Mouse (Mus musculus) hindbrain, embryonic 14.5 days (tissue): ENCODE measurements around the gene Cdc5l. TPM values are rescaled to one million over a fixed set of nuclear protein-coding genes. Genes with fewer than 3 reads are reported as not detected.
A peak's percentile ranks its signal among the peaks of the same experiment; 100 is the strongest.
"Not testable (repeated sequence)": the region's sequence is repeated elsewhere in the genome, so short reads cannot be mapped to it uniquely, and the experiment has no call there.

Experiments
- ATAC-seq: fragments of 200-750 bp; cut with Nextera tagmentation; 2 replicates; pipeline ENCODE4 v1.8.0; 2017; ENCODE audit warnings: moderate number of reproducible peaks, mild to moderate bottlenecking, moderate TSS enrichment, moderate library complexity; ENCODE audit not compliant: low FRiP score
- DNase-seq: peaks from one replicate; pipeline ENCODE4 v3.0.0-alpha.2; 2015; ENCODE audit warnings: low spot score
- H3K27ac ChIP-seq: fragments of 300-500 bp; sonication (generic); 2 replicates; pipeline ENCODE4 v1.5.1; 2014; ENCODE audit warnings: mild to moderate bottlenecking, moderate library complexity
- H3K27me3 ChIP-seq: fragments of 300-500 bp; sonication (generic); 2 replicates; pipeline ENCODE4 v1.6.1; 2014; ENCODE audit warnings: mild to moderate bottlenecking, low read length, mixed read lengths; ENCODE audit not compliant: control insufficient read depth, insufficient read depth
- H3K36me3 ChIP-seq: fragments of 300-500 bp; sonication (generic); replicated peaks from 2 replicates; pipeline ENCODE4 v1.6.1; 2014; ENCODE audit not compliant: control insufficient read depth, insufficient read depth
- H3K4me1 ChIP-seq: fragments of 300-500 bp; sonication (generic); replicated peaks from 2 replicates; pipeline ENCODE4 v1.6.1; 2014; ENCODE audit warnings: antibody characterized with exemption, low read length, mixed read lengths; ENCODE audit not compliant: control insufficient read depth, insufficient read depth
- H3K4me2 ChIP-seq: fragments of 300-500 bp; sonication (generic); replicated peaks from 2 replicates; pipeline ENCODE4 v1.6.1; 2014; ENCODE audit warnings: mild to moderate bottlenecking, moderate library complexity
- H3K4me3 ChIP-seq: fragments of 300-500 bp; sonication (generic); replicated peaks from 2 replicates; pipeline ENCODE4 v1.5.1; 2014; ENCODE audit warnings: mild to moderate bottlenecking, low read length
- H3K9ac ChIP-seq: fragments of 300-500 bp; sonication (generic); 2 replicates; pipeline ENCODE4 v1.6.1; 2014
- H3K9me3 ChIP-seq: fragments of 300-500 bp; sonication (generic); 2 replicates; pipeline ENCODE4 v1.6.1; 2016; ENCODE audit warnings: low read length; ENCODE audit not compliant: control insufficient read depth
- WGBS: fragments of 180-500 bp; shearing (Covaris S2); extraction: QIAGEN DNeasy Blood & Tissue Kit; methylation state at CpG from one replicate; pipeline ENCODE4 v1.1.7; 2014; 5-methylcytosine and 5-hydroxymethylcytosine counted together
- polyA plus RNA-seq: library from polyadenylated mRNA; unstranded; fragments of >200 nt; fragmentation: Nextera tagmentation; extraction: Ambion mirVana; gene quantifications from 2 replicates; pipeline ENCODE4 v1.2.1, GENCODE M21; 2014

The Cdc5l gene
- polyA plus RNA-seq, 1 experiment from 2014 or later, result 64.7 TPM

- Histone ChIP-seq H3K36me3 (no peaks in the 10 kb centered on the region), H3K4me1 (no peaks in the 10 kb centered on the region), H3K4me3 (no peak overlapping the region), H3K27ac (no peak overlapping the region), H3K4me2 (no peak overlapping the region), H3K27me3 (no peaks in the 10 kb centered on the region), H3K9me3 (0 out of 2 replicates have a peak, but pooled peaks cover 3% of the 10 kb centered on the region), H3K9ac (no peak overlapping the region)
- ATAC-seq (no peak), DNase-seq (no peak)
- 71% methylated on average over 2 of the region's 2 CpGs for WGBS
Observed at GRCm38 (mm10) chr17:45466701-45467100, 33.2 kb upstream of the Cdc5l start.

DNA sequence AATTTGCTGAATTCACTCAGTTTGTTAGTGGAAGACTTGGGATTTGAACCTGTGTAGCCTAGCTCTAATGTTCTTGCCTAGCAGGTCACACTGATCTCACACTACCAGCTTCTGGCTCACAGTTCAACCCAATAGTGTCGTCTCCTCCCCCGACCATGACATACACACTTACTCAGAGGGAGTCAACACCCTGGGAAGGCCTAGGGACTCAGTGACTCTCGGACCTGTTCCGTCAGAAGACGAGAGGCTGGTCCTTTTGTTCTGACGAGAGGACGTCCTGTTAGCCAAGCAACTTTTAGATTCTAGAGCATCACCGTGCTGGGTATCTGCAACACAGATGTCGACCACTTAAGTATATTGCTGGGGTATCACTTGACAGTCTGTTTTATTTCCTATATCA lies 30.7 kb upstream of the Cdc5l start:
- Histone ChIP-seq H3K4me3 (no peak overlapping the region), H3K4me2 (no peak overlapping the region)

DNA sequence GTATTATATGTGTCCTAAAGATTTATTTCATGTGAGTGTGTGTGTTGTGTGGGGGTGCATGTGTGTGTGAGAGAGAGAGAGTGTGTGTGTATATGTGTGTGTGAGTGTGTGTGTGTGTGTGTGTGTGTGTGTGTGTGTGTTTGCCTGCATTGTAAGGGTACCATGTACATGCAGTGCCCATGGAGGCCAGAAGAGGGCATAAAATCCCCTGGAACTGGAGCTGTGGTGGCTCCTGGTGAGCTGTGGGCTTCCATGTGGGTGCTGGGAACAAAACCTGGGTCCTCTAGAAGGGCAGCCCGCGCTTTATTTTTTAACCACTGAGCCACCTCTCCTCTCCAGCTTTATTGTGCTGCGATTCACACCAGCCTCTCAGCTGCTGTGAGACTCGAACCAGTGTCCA lies 29.0 kb upstream of the Cdc5l start:
- H3K4me2 ChIP-seq, result no peak overlapping the region
- H3K36me3 ChIP-seq, result no peaks in the 10 kb centered on the region
- H3K9me3 ChIP-seq, result 0 out of 2 replicates have a peak, but pooled peaks cover 3% of the 10 kb centered on the region
- no peak overlapping the region for H3K4me3 ChIP-seq
- H3K9ac ChIP-seq, result no peak overlapping the region
- H3K27ac ChIP-seq, result no peak overlapping the region
- DNase-seq, result no peak
- no peak for ATAC-seq
- no peaks in the 10 kb centered on the region for H3K27me3 ChIP-seq
- no peaks in the 10 kb centered on the region for H3K4me1 ChIP-seq
- 94% methylated on average over 4 of the region's 4 CpGs for WGBS

More for the DNA sequence above, 30.7 kb upstream of the Cdc5l start:
- WGBS, result 88% methylated on average over 9 of the region's 9 CpGs
- Histone ChIP-seq H3K9ac (no peak overlapping the region), H3K36me3 (no peaks in the 10 kb centered on the region), H3K27ac (no peak overlapping the region), H3K4me1 (no peaks in the 10 kb centered on the region), H3K9me3 (0 out of 2 replicates have a peak, but pooled peaks cover 3% of the 10 kb centered on the region), H3K27me3 (no peaks in the 10 kb centered on the region)
- ATAC-seq (no peak), DNase-seq (no peak)

DNA sequence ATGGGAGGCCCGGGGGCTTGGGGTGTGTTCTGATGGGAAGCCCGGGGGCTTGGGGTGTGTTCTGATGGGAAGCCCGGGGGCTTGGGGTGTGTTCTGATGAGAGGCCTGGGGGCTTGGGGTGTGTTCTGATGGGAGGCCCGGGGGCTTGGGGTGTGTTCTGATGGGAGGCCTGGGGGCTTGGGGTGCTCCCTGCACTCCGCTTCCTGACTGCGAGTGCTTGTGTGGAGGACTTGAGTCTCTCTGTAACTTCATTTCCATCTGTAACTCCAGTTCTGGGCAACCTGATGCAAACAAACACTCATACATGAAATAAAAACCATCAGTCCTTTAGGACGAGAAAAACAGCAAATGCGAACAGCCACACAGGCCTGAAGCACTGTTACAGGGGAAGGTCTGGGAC lies 25.5 kb upstream of the Cdc5l start:
- no peak for ATAC-seq
- Histone ChIP-seq H3K36me3 (no peaks in the 10 kb centered on the region), H3K27me3 (no peaks in the 10 kb centered on the region), H3K4me1 (peaks cover 6% of the 10 kb centered on the region; the same call in 1 of the 2 replicates), H3K27ac (no peak overlapping the region), H3K4me2 (no peak overlapping the region), H3K9ac (no peak overlapping the region), H3K4me3 (no peak overlapping the region), H3K9me3 (no peaks in the 10 kb centered on the region)
- DNase-seq, result no peak
- WGBS, result 92% methylated on average over 8 of the region's 8 CpGs

GRCm38 (mm10) chr17:45458516-45458915 lies 25.0 kb upstream of the Cdc5l start:
- H3K27me3 ChIP-seq, result no peaks in the 10 kb centered on the region
- H3K4me2 ChIP-seq, result no peak overlapping the region
- peaks cover 6% of the 10 kb centered on the region; the same call in 1 of the 2 replicates for H3K4me1 ChIP-seq
- no peak overlapping the region for H3K9ac ChIP-seq
- no peaks in the 10 kb centered on the region for H3K9me3 ChIP-seq
- no peak overlapping the region for H3K4me3 ChIP-seq
- H3K27ac ChIP-seq, result no peak overlapping the region
- ATAC-seq (no peak), DNase-seq (no peak)
- no peaks in the 10 kb centered on the region for H3K36me3 ChIP-seq
- 85% methylated on average over 4 of the region's 4 CpGs for WGBS

DNA sequence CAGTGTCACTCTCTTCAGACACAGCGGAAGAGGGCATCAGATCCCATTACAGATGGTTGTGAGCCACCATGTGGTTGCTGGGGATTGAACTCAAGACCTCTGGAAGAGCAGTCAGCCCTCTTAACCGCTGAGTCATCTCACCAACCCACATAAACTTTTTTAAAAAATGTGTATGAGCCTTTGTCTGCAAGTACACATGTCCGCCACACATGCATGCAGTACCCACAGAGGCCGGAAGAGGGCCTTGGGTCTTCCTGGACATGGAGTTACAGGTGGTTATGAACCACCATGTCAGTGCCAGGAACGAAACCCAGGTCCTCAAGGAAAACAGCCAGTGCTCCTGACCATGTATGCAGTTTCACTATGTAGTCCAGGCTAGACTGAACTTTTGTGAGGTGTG lies 23.9 kb upstream of the Cdc5l start:
- H3K27me3 ChIP-seq, result no peaks in the 10 kb centered on the region
- no peak overlapping the region for H3K4me2 ChIP-seq
- ATAC-seq (no peak), DNase-seq (no peak)
- H3K9ac ChIP-seq, result no peak overlapping the region
- no peaks in the 10 kb centered on the region for H3K9me3 ChIP-seq
- no peak overlapping the region for H3K4me3 ChIP-seq
- no peak overlapping the region for H3K27ac ChIP-seq
- no peaks in the 10 kb centered on the region for H3K36me3 ChIP-seq
- 94% methylated on average over 5 of the region's 5 CpGs for WGBS
- H3K4me1 ChIP-seq, result peaks cover 6% of the 10 kb centered on the region; the same call in 1 of the 2 replicates

DNA sequence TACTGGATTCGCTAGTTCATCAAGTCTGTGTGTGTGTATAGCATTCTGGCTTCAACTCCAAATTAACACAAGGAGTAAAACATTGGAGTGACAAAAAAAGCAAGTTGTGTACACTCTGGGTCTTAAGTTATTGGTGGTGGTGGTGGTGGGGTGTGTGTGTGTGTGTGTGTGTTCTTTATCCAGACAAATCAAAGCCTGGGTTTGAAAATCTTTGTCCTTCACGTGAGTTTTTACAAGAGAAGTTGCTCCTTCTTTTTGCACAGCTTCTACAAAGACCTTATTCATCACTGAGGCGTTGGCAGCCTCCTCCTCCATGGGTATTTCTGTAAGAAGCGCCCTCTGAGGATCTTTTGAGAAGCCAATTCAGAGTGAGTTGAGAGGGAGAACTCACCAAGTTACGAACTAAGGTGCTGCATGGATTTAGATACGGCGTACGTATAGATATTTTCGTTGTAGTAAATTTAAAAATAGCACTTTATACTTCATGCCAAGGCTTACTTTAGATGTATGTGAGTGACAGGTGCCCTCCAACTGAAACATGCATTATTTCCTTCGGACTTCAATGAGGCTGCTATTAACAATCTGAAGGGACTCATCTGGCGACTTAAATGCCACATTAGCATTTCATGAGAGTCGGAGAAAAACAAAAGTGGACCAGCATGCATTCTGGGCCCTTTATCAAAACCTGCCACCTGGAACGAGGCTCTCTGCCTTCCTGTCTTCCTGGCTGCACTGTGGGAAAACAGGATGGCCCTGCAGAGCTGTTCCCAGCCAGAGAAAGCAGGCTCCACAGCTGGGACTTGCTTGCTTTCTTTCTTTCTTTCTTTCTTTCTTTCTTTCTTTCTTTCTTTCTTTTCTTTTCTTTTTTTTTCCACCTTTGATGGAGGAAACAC lies 23.0 kb upstream of the Cdc5l start:
- H3K9me3 ChIP-seq, result no peaks in the 10 kb centered on the region
- peaks cover 6% of the 10 kb centered on the region; the same call in 1 of the 2 replicates for H3K4me1 ChIP-seq
- ATAC-seq, result no peak
- peak overlapping the region; percentile 36; the same call in 1 of the 2 replicates for H3K9ac ChIP-seq
- peak overlapping the region; percentile 7; the same call in 1 of the 2 replicates for H3K4me2 ChIP-seq
- no peak for DNase-seq
- no peaks in the 10 kb centered on the region for H3K36me3 ChIP-seq
- 32% methylated on average over 13 of the region's 13 CpGs for WGBS
- peak overlapping the region; percentile 62 for H3K27ac ChIP-seq
- H3K4me3 ChIP-seq, result no peak overlapping the region
- no peaks in the 10 kb centered on the region for H3K27me3 ChIP-seq

GRCm38 (mm10) chr17:45455783-45456182 lies 22.2 kb upstream of the Cdc5l start:
- not testable (repeated sequence) for H3K9me3 ChIP-seq, H3K27me3 ChIP-seq, H3K27ac ChIP-seq, H3K4me2 ChIP-seq, DNase-seq, H3K4me3 ChIP-seq, H3K36me3 ChIP-seq, H3K4me1 ChIP-seq, H3K9ac ChIP-seq, ATAC-seq
- WGBS, result 83% methylated on average over 8 of the region's 9 CpGs

GRCm38 (mm10) chr17:45454794-45455193 lies 21.3 kb upstream of the Cdc5l start:
- ATAC-seq (no peak), DNase-seq (no peak)
- Histone ChIP-seq H3K4me2 (no peak overlapping the region), H3K4me1 (peaks cover 6% of the 10 kb centered on the region; the same call in 1 of the 2 replicates), H3K27ac (no peak overlapping the region), H3K27me3 (no peaks in the 10 kb centered on the region), H3K9ac (no peak overlapping the region), H3K9me3 (no peaks in the 10 kb centered on the region), H3K36me3 (no peaks in the 10 kb centered on the region), H3K4me3 (no peak overlapping the region)
- WGBS, result 92% methylated on average over 2 of the region's 2 CpGs
